Mouse (Mus musculus): Measurements from ENCODE around the gene Oas2.

DNA sequence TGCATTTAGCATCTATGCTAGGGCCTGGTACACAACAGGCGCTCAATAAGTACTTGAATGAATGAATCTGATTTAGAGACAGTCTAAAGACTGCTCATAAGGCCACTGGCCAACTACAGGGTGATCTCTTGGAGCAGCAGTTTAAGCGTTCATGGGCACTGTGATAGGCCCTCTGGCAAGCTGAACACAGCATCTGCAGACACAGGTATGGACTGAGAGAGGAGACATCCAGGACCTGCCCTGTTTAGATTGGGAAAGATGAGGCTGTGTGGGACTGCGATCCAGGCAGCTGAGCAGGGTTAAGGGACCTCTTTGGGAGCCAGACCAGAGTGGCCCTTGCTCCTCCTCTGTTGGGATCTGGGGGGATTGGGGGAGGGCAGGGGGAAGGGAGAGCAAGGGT is 37.8 kb downstream of the Oas2 start, which contains the start of gene Dtx1:
- TF ChIP-seq GATA1 (IDR thresholded peaks at IDR 0.05; ENCODE audit: low read length) (no peak), TAL1 (IDR thresholded peaks at IDR 0.05; ENCODE audit: low read length) (no peak)

Data from erythroblast, embryonic 14.5 days (primary cell).